Mouse (Mus musculus) forebrain, embryonic 13.5 days (tissue): ENCODE data around the gene Ino80b. TPM values are rescaled to one million over a fixed set of nuclear protein-coding genes. Genes with fewer than 3 reads are reported as not detected.

Source experiments
- ATAC-seq: fragments of 200-750 bp; cut with Nextera tagmentation; 2 replicates; pipeline ENCODE4 v1.8.0; 2017
- H3K27ac ChIP-seq: fragments of 300-500 bp; sonication (generic); 2 replicates; pipeline ENCODE4 v1.5.1; 2015; ENCODE audit warnings: inconsistent platforms, mild to moderate bottlenecking, moderate library complexity
- H3K27me3 ChIP-seq: fragments of 300-500 bp; sonication (generic); 2 replicates; pipeline ENCODE4 v1.6.1; 2015; ENCODE audit warnings: mild to moderate bottlenecking, inconsistent platforms
- H3K36me3 ChIP-seq: fragments of 300-500 bp; sonication (generic); 2 replicates; pipeline ENCODE4 v1.6.1; 2015; ENCODE audit warnings: mild to moderate bottlenecking, inconsistent platforms; ENCODE audit not compliant: poor library complexity, severe bottlenecking
- H3K4me1 ChIP-seq: fragments of 300-500 bp; sonication (generic); 2 replicates; pipeline ENCODE4 v1.6.1; 2015; ENCODE audit warnings: inconsistent platforms
- H3K4me2 ChIP-seq: fragments of 300-500 bp; sonication (generic); 2 replicates; pipeline ENCODE4 v1.6.1; 2015; ENCODE audit warnings: inconsistent platforms, mild to moderate bottlenecking, moderate library complexity
- H3K4me3 ChIP-seq: fragments of 300-500 bp; sonication (generic); 2 replicates; pipeline ENCODE4 v1.5.1; 2015; ENCODE audit warnings: mild to moderate bottlenecking, inconsistent platforms
- H3K9ac ChIP-seq: fragments of 300-500 bp; sonication (generic); 2 replicates; pipeline ENCODE4 v1.6.1; 2015; ENCODE audit warnings: mild to moderate bottlenecking, inconsistent platforms
- H3K9me3 ChIP-seq: fragments of 300-500 bp; sonication (generic); replicated peaks from 2 replicates; pipeline ENCODE4 v1.6.1; 2016; ENCODE audit warnings: inconsistent platforms
- WGBS: fragments of 180-500 bp; shearing (Covaris S2); methylation state at CpG from one replicate; pipeline ENCODE4 v1.1.7; 2015; 5-methylcytosine and 5-hydroxymethylcytosine counted together
- polyA plus RNA-seq: library from polyadenylated mRNA; unstranded; fragments of >200 nt; fragmentation: Nextera tagmentation; extraction: Ambion mirVana; gene quantifications from 2 replicates; pipeline ENCODE4 v1.2.1, GENCODE M21; 2015

Gene Ino80b
- polyA plus RNA-seq, 1 experiment from 2014 or later, result 13.2 TPM

DNA sequence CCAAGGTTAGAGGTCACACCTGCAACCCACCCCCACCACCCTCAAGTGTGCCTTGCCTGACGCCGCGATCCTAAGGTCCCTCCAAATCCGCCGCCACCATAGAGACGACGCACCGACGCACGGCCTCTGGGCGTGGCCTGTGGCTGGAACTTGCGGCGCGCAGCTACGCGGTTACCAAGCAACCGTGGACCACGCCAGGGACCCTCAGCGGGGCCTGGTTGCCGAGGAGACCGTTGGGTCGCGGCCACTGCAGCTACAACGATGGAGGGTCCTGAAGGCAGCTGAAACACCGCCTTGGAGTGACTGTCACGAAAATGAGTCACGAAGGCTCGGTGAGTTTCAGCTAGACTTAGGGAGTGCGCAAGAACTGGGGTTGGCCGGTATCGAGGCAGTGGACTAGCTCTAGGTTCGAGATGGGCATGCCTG lies 31.0 kb upstream of the Ino80b start, which contains the start of the genes Wdr54 and 1700003E16Rik:
Gene Wdr54, minus strand, starts transcription at position 139 of the 426 bp plus-strand sequence.
Gene 1700003E16Rik, plus strand, starts transcription at position 146 of the 426 bp plus-strand sequence.
- H3K9me3 ChIP-seq, result no peaks in the 10 kb centered on the region
- peak; percentile 96 for ATAC-seq
- H3K4me2 ChIP-seq, result peak within 1 kb of the TSS; percentile 84
- WGBS, result under 1% methylated on average over 32 of the region's 32 CpGs
- peak within 1 kb of the TSS; percentile 60 for H3K4me3 ChIP-seq
- peaks cover 32% of the 10 kb centered on the region for H3K4me1 ChIP-seq
- peak within 1 kb of the TSS; percentile 73 for H3K9ac ChIP-seq
- peak within 1 kb of the TSS; percentile 19; the same call in 1 of the 2 replicates for H3K27ac ChIP-seq
- H3K36me3 ChIP-seq, result peaks cover 19% of the 10 kb centered on the region
- peaks cover 15% of the 10 kb centered on the region for H3K27me3 ChIP-seq

GRCm38 (mm10) chr6:83155552-83156238 lies 30.5 kb upstream of the Ino80b start:
- ATAC-seq, result peak; percentile 48

DNA sequence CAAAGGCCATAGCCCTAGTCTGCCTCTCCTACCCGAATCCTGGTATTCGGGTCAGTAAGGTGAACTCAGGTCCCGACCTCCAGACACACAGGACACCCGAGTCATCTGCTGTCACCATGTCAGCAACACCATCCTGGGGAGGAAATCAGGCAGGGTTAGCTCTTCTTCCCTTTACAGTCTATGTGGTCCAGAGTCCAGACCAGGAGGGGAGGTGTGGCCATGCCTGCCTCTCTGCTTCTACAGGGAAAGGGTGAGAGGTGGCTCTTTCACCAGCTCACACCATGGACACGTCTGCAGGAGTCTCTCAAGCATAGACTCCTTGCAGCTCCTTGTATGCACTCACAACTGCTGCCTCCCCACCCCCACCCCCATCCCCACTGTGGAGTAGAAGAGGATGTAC lies 28.3 kb upstream of the Ino80b start:
- H3K27ac ChIP-seq, result no peak overlapping the region
- H3K27me3 ChIP-seq, result no peaks in the 10 kb centered on the region
- peaks cover 37% of the 10 kb centered on the region for H3K36me3 ChIP-seq
- H3K9ac ChIP-seq, result no peak overlapping the region
- ATAC-seq, result no peak
- no peak overlapping the region for H3K4me3 ChIP-seq
- H3K9me3 ChIP-seq, result no peaks in the 10 kb centered on the region
- H3K4me1 ChIP-seq, result peaks cover 32% of the 10 kb centered on the region
- 80% methylated on average over 5 of the region's 5 CpGs for WGBS
- no peak overlapping the region for H3K4me2 ChIP-seq

More at GRCm38 (mm10) chr6:83155552-83156238, 30.5 kb upstream of the Ino80b start:
- WGBS, result 7% methylated on average over 23 of the region's 23 CpGs
- Histone ChIP-seq H3K4me1 (peaks cover 32% of the 10 kb centered on the region), H3K36me3 (peaks cover 23% of the 10 kb centered on the region), H3K27me3 (peaks cover 9% of the 10 kb centered on the region), H3K9ac (peak overlapping the region; percentile 73), H3K4me3 (peak overlapping the region; percentile 60), H3K9me3 (no peaks in the 10 kb centered on the region), H3K27ac (0 out of 2 replicates have a peak overlapping the region, but pooled peaks have one; percentile 19), H3K4me2 (peak overlapping the region; percentile 84)

- no peak overlapping the region for H3K9ac ChIP-seq
- no peaks in the 10 kb centered on the region for H3K9me3 ChIP-seq
- H3K4me2 ChIP-seq, result no peak overlapping the region
- 87% methylated on average over 12 of the region's 12 CpGs for WGBS
- peaks cover 38% of the 10 kb centered on the region for H3K36me3 ChIP-seq
- no peak overlapping the region for H3K4me3 ChIP-seq
- H3K27me3 ChIP-seq, result no peaks in the 10 kb centered on the region
- no peak for ATAC-seq
- H3K27ac ChIP-seq, result no peak overlapping the region
- peaks cover 32% of the 10 kb centered on the region for H3K4me1 ChIP-seq
These were observed 27.8 kb upstream of the Ino80b start for GRCm38 (mm10) chr6:83153038-83153437.

- 26% methylated on average over 8 of the region's 8 CpGs for WGBS
- Histone ChIP-seq H3K9me3 (no peaks in the 10 kb centered on the region), H3K9ac (peak overlapping the region; percentile 45), H3K4me3 (no peak overlapping the region), H3K27ac (no peak overlapping the region), H3K36me3 (peaks cover 39% of the 10 kb centered on the region), H3K4me1 (peaks cover 31% of the 10 kb centered on the region), H3K4me2 (no peak overlapping the region), H3K27me3 (no peaks in the 10 kb centered on the region)
- no peak for ATAC-seq
These were observed 26.5 kb upstream of the Ino80b start for GRCm38 (mm10) chr6:83151721-83152120.

DNA sequence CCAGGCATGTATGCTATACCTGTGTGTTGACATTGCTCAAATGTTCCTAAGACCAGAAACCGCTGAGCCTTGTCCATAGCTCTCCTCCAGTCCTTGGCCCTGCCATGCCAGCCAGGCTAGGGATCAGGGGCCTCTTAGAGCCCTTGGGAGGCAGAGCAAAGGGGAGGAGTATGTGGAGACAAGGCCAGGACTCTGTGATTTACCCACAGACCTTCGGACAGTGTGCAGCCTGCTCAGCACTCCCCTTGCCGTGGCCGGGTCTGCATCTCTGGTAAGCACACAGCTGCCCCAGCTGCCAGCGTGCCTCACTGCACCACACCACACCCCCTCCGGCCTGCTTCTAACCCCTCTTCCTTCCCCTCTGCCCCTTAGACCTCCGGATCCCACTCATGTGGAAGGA lies 22.0 kb upstream of the Ino80b start:
- WGBS, result 56% methylated on average over 7 of the region's 7 CpGs
- Histone ChIP-seq H3K4me3 (no peak overlapping the region), H3K9me3 (no peaks in the 10 kb centered on the region), H3K9ac (no peak overlapping the region), H3K4me2 (no peak overlapping the region), H3K27ac (no peak overlapping the region), H3K4me1 (peaks cover 8% of the 10 kb centered on the region), H3K36me3 (peaks cover 30% of the 10 kb centered on the region), H3K27me3 (peaks cover 3% of the 10 kb centered on the region)
- ATAC-seq, result no peak

GRCm38 (mm10) chr6:83145805-83146204 lies 20.6 kb upstream of the Ino80b start:
- no peak overlapping the region for H3K27ac ChIP-seq
- H3K9me3 ChIP-seq, result no peaks in the 10 kb centered on the region
- no peak for ATAC-seq
- peaks cover 17% of the 10 kb centered on the region for H3K36me3 ChIP-seq
- 76% methylated on average over 9 of the region's 9 CpGs for WGBS
- H3K9ac ChIP-seq, result no peak overlapping the region
- H3K4me3 ChIP-seq, result no peak overlapping the region
- H3K27me3 ChIP-seq, result peaks cover 7% of the 10 kb centered on the region
- no peak overlapping the region for H3K4me2 ChIP-seq
- peaks cover 9% of the 10 kb centered on the region for H3K4me1 ChIP-seq

DNA sequence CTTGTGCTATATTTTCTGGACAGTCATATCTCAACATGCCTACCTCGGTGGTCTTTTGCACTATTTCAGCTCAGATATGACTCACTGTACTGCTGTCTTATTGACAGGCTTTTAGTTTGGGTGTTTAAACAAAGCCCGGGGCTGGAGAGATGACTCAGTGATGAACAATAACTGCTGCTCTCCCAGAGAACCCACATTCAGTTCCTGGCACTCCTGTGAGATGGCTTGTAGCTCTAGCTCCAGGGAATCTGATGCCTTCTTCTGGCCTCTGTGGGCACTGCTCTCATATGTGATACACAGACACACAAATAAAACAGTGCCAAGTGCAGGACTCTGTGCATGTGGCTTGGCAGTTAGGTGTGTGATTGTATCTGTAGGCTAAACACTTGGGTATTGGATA lies 20.0 kb upstream of the Ino80b start:
- peaks cover 9% of the 10 kb centered on the region for H3K4me1 ChIP-seq
- 86% methylated on average over 2 of the region's 2 CpGs for WGBS
- H3K4me2 ChIP-seq, result no peak overlapping the region
- peaks cover 14% of the 10 kb centered on the region; the same call in 1 of the 2 replicates for H3K36me3 ChIP-seq
- no peak overlapping the region for H3K9ac ChIP-seq
- no peak overlapping the region for H3K4me3 ChIP-seq
- H3K27me3 ChIP-seq, result peaks cover 7% of the 10 kb centered on the region
- no peak for ATAC-seq
- no peak overlapping the region for H3K27ac ChIP-seq
- H3K9me3 ChIP-seq, result no peaks in the 10 kb centered on the region

- H3K27me3 ChIP-seq, result peaks cover 7% of the 10 kb centered on the region
- no peak overlapping the region for H3K27ac ChIP-seq
- no peak overlapping the region for H3K4me3 ChIP-seq
- H3K9me3 ChIP-seq, result no peaks in the 10 kb centered on the region
- H3K36me3 ChIP-seq, result 0 out of 2 replicates have a peak, but pooled peaks cover under 1% of the 10 kb centered on the region
- 60% methylated on average over 11 of the region's 11 CpGs for WGBS
- H3K4me1 ChIP-seq, result peaks cover 17% of the 10 kb centered on the region
- ATAC-seq, result no peak
- no peak overlapping the region for H3K9ac ChIP-seq
- H3K4me2 ChIP-seq, result peak overlapping the region; percentile 65; the same call in 1 of the 2 replicates
These were observed 17.7 kb upstream of the Ino80b start for GRCm38 (mm10) chr6:83142886-83143285.

GRCm38 (mm10) chr6:83142211-83142731 lies 17.0 kb upstream of the Ino80b start:
- WGBS, result 4% methylated on average over 41 of the region's 41 CpGs
- peaks cover 23% of the 10 kb centered on the region for H3K4me1 ChIP-seq
- H3K9me3 ChIP-seq, result no peaks in the 10 kb centered on the region
- no peaks in the 10 kb centered on the region for H3K36me3 ChIP-seq
- H3K9ac ChIP-seq, result peak overlapping the region; percentile 62
- peak overlapping the region; percentile 34 for H3K4me3 ChIP-seq
- no peak for ATAC-seq
- H3K27me3 ChIP-seq, result peaks cover 7% of the 10 kb centered on the region
- no peak overlapping the region for H3K27ac ChIP-seq
- H3K4me2 ChIP-seq, result peak overlapping the region; percentile 65

GRCm38 (mm10) chr6:83141636-83142035 lies 16.4 kb upstream of the Ino80b start:
- 31% methylated on average over 4 of the region's 4 CpGs for WGBS
- H3K4me3 ChIP-seq, result no peak overlapping the region
- H3K9me3 ChIP-seq, result no peaks in the 10 kb centered on the region

GRCm38 (mm10) chr6:83140044-83140443 lies 14.8 kb upstream of the Ino80b start:
- H3K36me3 ChIP-seq, result no peaks in the 10 kb centered on the region
- WGBS, result 93% methylated on average over 8 of the region's 8 CpGs

More at GRCm38 (mm10) chr6:83141636-83142035, 16.4 kb upstream of the Ino80b start:
- H3K4me2 ChIP-seq, result peak overlapping the region; percentile 65
- no peak for ATAC-seq
- peak overlapping the region; percentile 62 for H3K9ac ChIP-seq
- H3K27ac ChIP-seq, result no peak overlapping the region
- H3K36me3 ChIP-seq, result no peaks in the 10 kb centered on the region
- peaks cover 30% of the 10 kb centered on the region for H3K4me1 ChIP-seq
- H3K27me3 ChIP-seq, result peaks cover 8% of the 10 kb centered on the region

More at GRCm38 (mm10) chr6:83140044-83140443, 14.8 kb upstream of the Ino80b start:
- Histone ChIP-seq H3K9ac (no peak overlapping the region), H3K4me3 (no peak overlapping the region), H3K9me3 (no peaks in the 10 kb centered on the region), H3K4me1 (peaks cover 41% of the 10 kb centered on the region), H3K4me2 (no peak overlapping the region), H3K27ac (no peak overlapping the region), H3K27me3 (peaks cover 24% of the 10 kb centered on the region)
- no peak for ATAC-seq
